Mouse (Mus musculus) gastrocnemius, postnatal 14 days (tissue): Measurements from ENCODE around the gene Ror1. TPM values are rescaled to one million over a fixed set of nuclear protein-coding genes. Genes with fewer than 3 reads are reported as not detected.

ENCODE experiments used
- DNase-seq: peaks from one replicate; pipeline ENCODE4 v3.0.0; 2021; ENCODE audit warnings: mixed read lengths
- intact Hi-C: fragments of 180-260 bp; cut with DNase I; formaldehyde crosslinking; loops from one replicate; pipeline ENCODE4 v1.15.1; 2025; ENCODE audit warnings: low total_unique reads
- total RNA-seq, 2 experiments: library from RNA; stranded (reverse); gene quantifications; 2 replicates each; pipeline ENCODE4 v1.2.3; 2021

Ror1 gene
- total RNA-seq, 2 experiments from 2014 or later, result 4.7 to 6.2 TPM

- intact Hi-C loops, result no loop called here
- no peak for DNase-seq
These were observed 256.3 kb downstream of the Ror1 start for GRCm38 (mm10) chr4:100351797-100352290.

GRCm38 (mm10) chr4:100355566-100355965 is 260.0 kb downstream of the Ror1 start:
- no peak for DNase-seq
- intact Hi-C loops, result no loop called here

GRCm38 (mm10) chr4:100357881-100358589 is 262.4 kb downstream of the Ror1 start:
- intact Hi-C loops, result no loop called here
- DNase-seq, result no peak

GRCm38 (mm10) chr4:100363666-100364065 is 268.1 kb downstream of the Ror1 start:
- intact Hi-C loops, result no loop called here
- DNase-seq, result no peak

GRCm38 (mm10) chr4:100368691-100369090 is 273.1 kb downstream of the Ror1 start:
- no peak for DNase-seq

GRCm38 (mm10) chr4:100369541-100370174 is 274.1 kb downstream of the Ror1 start:
- intact Hi-C loops, result no loop called here
- no peak for DNase-seq

More at GRCm38 (mm10) chr4:100368691-100369090, 273.1 kb downstream of the Ror1 start:
- intact Hi-C loops, result no loop called here

GRCm38 (mm10) chr4:100372806-100373205 is 277.2 kb downstream of the Ror1 start:
- intact Hi-C loops, result no loop called here

GRCm38 (mm10) chr4:100373780-100374179 is 278.2 kb downstream of the Ror1 start:
- no peak for DNase-seq
- intact Hi-C loops, result no loop called here

More at GRCm38 (mm10) chr4:100372806-100373205, 277.2 kb downstream of the Ror1 start:
- DNase-seq, result no peak

- intact Hi-C loops, result no loop called here
- DNase-seq, result no peak
These were observed 279.7 kb downstream of the Ror1 start for GRCm38 (mm10) chr4:100375286-100375685.

GRCm38 (mm10) chr4:100376163-100376562 is 280.6 kb downstream of the Ror1 start:
- no peak for DNase-seq

GRCm38 (mm10) chr4:100377231-100377630 is 281.6 kb downstream of the Ror1 start:
- DNase-seq, result no peak
- intact Hi-C loops, result no loop called here

More at GRCm38 (mm10) chr4:100376163-100376562, 280.6 kb downstream of the Ror1 start:
- intact Hi-C loops, result no loop called here

GRCm38 (mm10) chr4:100377996-100378395 is 282.4 kb downstream of the Ror1 start:
- DNase-seq, result no peak
- intact Hi-C loops, result no loop called here

- DNase-seq, result no peak
- intact Hi-C loops, result no loop called here
These were observed 286.2 kb downstream of the Ror1 start for GRCm38 (mm10) chr4:100381760-100382159.

GRCm38 (mm10) chr4:100386272-100386988 is 290.8 kb downstream of the Ror1 start:
- intact Hi-C loops, result no loop called here
- no peak for DNase-seq

GRCm38 (mm10) chr4:100390436-100390835 is 294.8 kb downstream of the Ror1 start:
- intact Hi-C loops, result no loop called here
- no peak for DNase-seq

- DNase-seq, result no peak
- intact Hi-C loops, result no loop called here
These were observed 295.4 kb downstream of the Ror1 start for GRCm38 (mm10) chr4:100391021-100391420.

GRCm38 (mm10) chr4:100393374-100394061 is 297.9 kb downstream of the Ror1 start:
- DNase-seq, result no peak
- intact Hi-C loops, result no loop called here

GRCm38 (mm10) chr4:100395407-100395806 is 299.8 kb downstream of the Ror1 start:
- intact Hi-C loops, result no loop called here
- DNase-seq, result peak; percentile 53

- intact Hi-C loops, result no loop called here
- DNase-seq, result no peak
These were observed 302.5 kb downstream of the Ror1 start for GRCm38 (mm10) chr4:100398079-100398478.

- intact Hi-C loops, result loop anchor here (10.0 kb wide), 1 partner anchor 186 kb away; no protein-coding TSS in a partner anchor
- DNase-seq, result no peak
These were observed 305.5 kb downstream of the Ror1 start for GRCm38 (mm10) chr4:100401078-100401477.
